Mouse (Mus musculus) liver, postnatal 0 days (tissue): ENCODE data around the gene Kcnmb4. TPM values are rescaled to one million over a fixed set of nuclear protein-coding genes. Genes with fewer than 3 reads are reported as not detected.
A peak's percentile ranks its signal among the peaks of the same experiment; 100 is the strongest.

ENCODE experiments used
- ATAC-seq: fragments of 200-750 bp; cut with Nextera tagmentation; 2 replicates; pipeline ENCODE4 v1.8.0; 2017; ENCODE audit warnings: mild to moderate bottlenecking, moderate library complexity
- DNase-seq: peaks from one replicate; pipeline ENCODE4 v3.0.0-alpha.2; 2016
- H3K27ac ChIP-seq: fragments of 300-500 bp; sonication (generic); 2 replicates; pipeline ENCODE4 v1.5.1; 2014; ENCODE audit warnings: antibody characterized with exemption, moderate library complexity, mild to moderate bottlenecking, low read depth
- H3K27me3 ChIP-seq: fragments of 300-500 bp; sonication (generic); 2 replicates; pipeline ENCODE4 v1.6.1; 2014; ENCODE audit warnings: low read length, control low read depth, mixed read lengths; ENCODE audit not compliant: insufficient read depth
- H3K36me3 ChIP-seq: fragments of 300-500 bp; sonication (generic); replicated peaks from 2 replicates; pipeline ENCODE4 v1.6.1; 2014; ENCODE audit warnings: mild to moderate bottlenecking, control low read depth, low read length, moderate library complexity, mixed read lengths; ENCODE audit not compliant: insufficient read depth
- H3K4me1 ChIP-seq: fragments of 300-500 bp; sonication (generic); 2 replicates; pipeline ENCODE4 v1.6.1; 2014; ENCODE audit warnings: antibody characterized with exemption, mild to moderate bottlenecking, control low read depth; ENCODE audit not compliant: insufficient read depth
- H3K4me2 ChIP-seq: fragments of 300-500 bp; sonication (generic); 2 replicates; pipeline ENCODE4 v1.6.1; 2014; ENCODE audit warnings: low read depth, mild to moderate bottlenecking, low read length, moderate library complexity, mixed read lengths
- H3K4me3 ChIP-seq: fragments of 300-500 bp; sonication (generic); 2 replicates; pipeline ENCODE4 v1.5.1; 2014; ENCODE audit warnings: low read depth, low read length
- H3K9ac ChIP-seq: fragments of 300-500 bp; sonication (generic); replicated peaks from 2 replicates; pipeline ENCODE4 v1.6.1; 2014; ENCODE audit warnings: mild to moderate bottlenecking, moderate library complexity
- H3K9me3 ChIP-seq: fragments of 300-500 bp; sonication (generic); 2 replicates; pipeline ENCODE4 v1.6.1; 2016; ENCODE audit warnings: mild to moderate bottlenecking, control low read depth, low read length, mixed read lengths
- CTCF ChIP-seq: sonication (generic); IDR thresholded peaks from 2 replicates; pipeline ENCODE4 v1.5.1; 2016; ENCODE audit warnings: antibody characterized with exemption, low read depth
- EP300 ChIP-seq: IDR thresholded peaks from 2 replicates; pipeline ENCODE4 v1.6.1; 2016; ENCODE audit warnings: antibody characterized with exemption, low read depth, mild to moderate bottlenecking
- WGBS: fragments of 180-500 bp; shearing (Covaris S2); extraction: QIAGEN DNeasy Blood & Tissue Kit; methylation state at CpG from one replicate; pipeline ENCODE4 v1.1.7; 2014; ENCODE audit not compliant: insufficient replicate concordance; 5-methylcytosine and 5-hydroxymethylcytosine counted together
- polyA plus RNA-seq: library from polyadenylated mRNA; unstranded; fragments of >200 nt; fragmentation: Nextera tagmentation; extraction: Ambion mirVana; gene quantifications from 2 replicates; pipeline ENCODE4 v1.2.1, GENCODE M21; 2015

The Kcnmb4 gene
- polyA plus RNA-seq, 1 experiment from 2014 or later = not detected

GRCm38 (mm10) chr10:116428026-116428780 is 45.5 kb downstream of the Kcnmb4 start:
- H3K27ac ChIP-seq = no peak overlapping the region
- no peaks in the 10 kb centered on the region for H3K4me1 ChIP-seq
- ATAC-seq (no peak), DNase-seq (no peak)
- no peaks in the 10 kb centered on the region for H3K36me3 ChIP-seq
- no peak overlapping the region for H3K4me3 ChIP-seq
- no peaks in the 10 kb centered on the region for H3K27me3 ChIP-seq
- 88% methylated on average over 26 of the region's 26 CpGs for WGBS
- peaks cover 4% of the 10 kb centered on the region; the same call in 1 of the 2 replicates for H3K9me3 ChIP-seq
- H3K4me2 ChIP-seq = no peak overlapping the region
- TF ChIP-seq CTCF (no peak), EP300 (no peak)
- H3K9ac ChIP-seq = no peak overlapping the region

- Histone ChIP-seq H3K36me3 (no peaks in the 10 kb centered on the region), H3K4me3 (no peak overlapping the region), H3K9me3 (peaks cover 4% of the 10 kb centered on the region; the same call in 1 of the 2 replicates), H3K27ac (no peak overlapping the region), H3K4me2 (no peak overlapping the region), H3K9ac (no peak overlapping the region), H3K27me3 (no peaks in the 10 kb centered on the region), H3K4me1 (no peaks in the 10 kb centered on the region)
- WGBS = 72% methylated on average over 7 of the region's 7 CpGs
- DNase-seq = no peak
- TF ChIP-seq CTCF = no peak
- TF ChIP-seq EP300 = no peak
- no peak for ATAC-seq
Measured at GRCm38 (mm10) chr10:116426176-116426575, 47.5 kb downstream of the Kcnmb4 start.

DNA sequence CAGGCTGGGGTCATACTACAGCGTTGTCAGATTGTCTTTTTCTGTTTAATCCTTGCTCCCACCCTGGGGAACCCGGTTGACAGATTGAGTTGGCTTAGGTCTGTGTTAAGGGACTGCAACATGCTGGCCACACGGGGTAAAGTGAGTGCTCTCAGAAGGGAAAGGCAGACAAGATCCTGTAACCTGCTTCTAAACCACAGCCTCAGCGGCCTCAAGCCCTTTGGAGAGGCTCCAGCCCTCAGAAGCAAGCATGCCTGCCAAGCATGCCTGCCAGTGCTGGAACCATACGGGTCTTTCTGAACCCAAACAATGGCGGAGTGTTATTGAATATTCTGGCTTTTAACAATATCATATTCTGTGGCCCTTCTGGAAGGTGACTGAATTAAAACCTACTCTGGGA is 48.8 kb downstream of the Kcnmb4 start:
- no peaks in the 10 kb centered on the region for H3K4me1 ChIP-seq
- H3K9me3 ChIP-seq = peaks cover 4% of the 10 kb centered on the region; the same call in 1 of the 2 replicates
- WGBS = 78% methylated on average over 6 of the region's 6 CpGs
- no peak overlapping the region for H3K27ac ChIP-seq
- ATAC-seq = no peak
- H3K4me2 ChIP-seq = no peak overlapping the region
- DNase-seq = no peak
- no peaks in the 10 kb centered on the region for H3K27me3 ChIP-seq
- H3K4me3 ChIP-seq = no peak overlapping the region
- TF ChIP-seq CTCF (no peak), EP300 (no peak)
- no peaks in the 10 kb centered on the region for H3K36me3 ChIP-seq
- no peak overlapping the region for H3K9ac ChIP-seq

GRCm38 (mm10) chr10:116422551-116422950 is 51.1 kb downstream of the Kcnmb4 start:
- Histone ChIP-seq H3K4me3 (no peak overlapping the region), H3K36me3 (no peaks in the 10 kb centered on the region), H3K4me2 (no peak overlapping the region), H3K9ac (no peak overlapping the region), H3K9me3 (0 out of 2 replicates have a peak, but pooled peaks cover 4% of the 10 kb centered on the region), H3K4me1 (no peaks in the 10 kb centered on the region), H3K27ac (no peak overlapping the region), H3K27me3 (no peaks in the 10 kb centered on the region)
- no peak for TF ChIP-seq CTCF
- TF ChIP-seq EP300 = no peak
- ATAC-seq (no peak), DNase-seq (no peak)
- 80% methylated on average over 2 of the region's 2 CpGs for WGBS

GRCm38 (mm10) chr10:116420976-116421375 is 52.7 kb downstream of the Kcnmb4 start:
- H3K4me3 ChIP-seq = no peak overlapping the region
- H3K27me3 ChIP-seq = no peaks in the 10 kb centered on the region
- no peak overlapping the region for H3K27ac ChIP-seq
- no peak for DNase-seq
- H3K36me3 ChIP-seq = no peaks in the 10 kb centered on the region
- H3K4me2 ChIP-seq = no peak overlapping the region
- 75% methylated on average over 6 of the region's 6 CpGs for WGBS
- H3K4me1 ChIP-seq = no peaks in the 10 kb centered on the region
- TF ChIP-seq CTCF (no peak), EP300 (no peak)
- H3K9me3 ChIP-seq = 0 out of 2 replicates have a peak, but pooled peaks cover 4% of the 10 kb centered on the region
- ATAC-seq = no peak
- no peak overlapping the region for H3K9ac ChIP-seq

DNA sequence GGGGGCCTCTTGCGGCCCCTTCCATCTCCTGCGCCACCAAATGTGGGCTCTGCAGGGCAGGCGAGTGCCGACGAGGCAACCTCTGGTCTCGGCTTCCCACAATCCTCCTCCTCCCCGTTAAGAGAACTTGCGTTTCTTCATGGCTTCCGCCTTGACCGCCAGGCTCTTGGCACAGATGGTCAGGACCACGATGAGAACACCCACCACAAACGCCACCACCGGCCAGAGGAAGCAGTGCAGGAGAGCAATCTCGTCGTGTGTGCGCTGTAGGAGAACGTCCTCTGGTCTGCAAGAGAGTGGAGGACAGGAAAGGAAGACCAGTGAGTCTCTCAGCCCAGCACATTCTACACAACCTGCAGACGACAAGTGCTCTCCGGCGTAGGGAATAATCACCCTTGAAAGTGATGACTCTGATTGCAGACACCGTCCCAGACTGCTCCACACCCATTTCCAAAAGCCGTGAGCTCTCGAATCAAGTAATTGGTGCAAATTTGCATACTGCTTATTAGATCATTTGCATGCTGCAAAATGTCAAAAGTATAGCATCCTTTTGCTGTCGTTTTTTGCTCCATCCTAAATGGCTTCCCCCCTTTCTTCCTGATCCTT is 55.5 kb downstream of the Kcnmb4 start:
- no peak for ATAC-seq
- H3K9ac ChIP-seq = no peak overlapping the region

More for the DNA sequence above, 55.5 kb downstream of the Kcnmb4 start:
- DNase-seq = no peak
- no peak overlapping the region for H3K27ac ChIP-seq
- no peaks in the 10 kb centered on the region for H3K27me3 ChIP-seq
- no peak overlapping the region for H3K4me3 ChIP-seq
- no peaks in the 10 kb centered on the region for H3K9me3 ChIP-seq
- 65% methylated on average over 24 of the region's 24 CpGs for WGBS
- no peak overlapping the region for H3K4me2 ChIP-seq
- TF ChIP-seq EP300 = no peak
- TF ChIP-seq CTCF = 0 out of 2 replicates have a peak, but pooled peaks have one; percentile 10
- H3K36me3 ChIP-seq = no peaks in the 10 kb centered on the region
- H3K4me1 ChIP-seq = no peaks in the 10 kb centered on the region
